Mouse (Mus musculus): ENCODE data around the gene Rpl31. TPM values are rescaled to one million over a fixed set of nuclear protein-coding genes. Genes with fewer than 3 reads are reported as not detected.

The Rpl31 gene
- polyA plus RNA-seq, 1 experiment, result 252 TPM

GRCm38 (mm10) chr1:39396347-39396746, 28.7 kb downstream of the Rpl31 start:
- no peaks in the 10 kb centered on the region for H3K4me1 ChIP-seq (ENCODE audit: control insufficient read depth, insufficient read depth, low read length)
- no peak overlapping the region for H3K4me3 ChIP-seq (ENCODE audit: control insufficient read depth, low read depth, low read length)
- TF ChIP-seq POLR2A (IDR thresholded peaks at IDR 0.05; ENCODE audit: control insufficient read depth, low read depth, low read length) (no peak), CTCF (IDR thresholded peaks at IDR 0.05; ENCODE audit: control insufficient read depth, insufficient read depth, insufficient replicate concordance, low read depth, low read length) (no peak)
- no peaks in the 10 kb centered on the region for H3K36me3 ChIP-seq (ENCODE audit: control insufficient read depth, insufficient read depth, low read length)
- no peak overlapping the region for H3K27ac ChIP-seq (ENCODE audit: control insufficient read depth, insufficient read depth, low read depth, low read length)
- H3K27me3 ChIP-seq (ENCODE audit: control insufficient read depth, insufficient read depth, low read length), result no peaks in the 10 kb centered on the region

GRCm38 (mm10) chr1:39398284-39398683, 30.6 kb downstream of the Rpl31 start:
- Histone ChIP-seq H3K36me3 (ENCODE audit: control insufficient read depth, insufficient read depth, low read length) (no peaks in the 10 kb centered on the region), H3K27ac (ENCODE audit: control insufficient read depth, insufficient read depth, low read depth, low read length) (no peak overlapping the region), H3K4me3 (ENCODE audit: control insufficient read depth, low read depth, low read length) (no peak overlapping the region), H3K27me3 (ENCODE audit: control insufficient read depth, insufficient read depth, low read length) (no peaks in the 10 kb centered on the region), H3K4me1 (ENCODE audit: control insufficient read depth, insufficient read depth, low read length) (no peaks in the 10 kb centered on the region)
- no peak for TF ChIP-seq POLR2A (IDR thresholded peaks at IDR 0.05; ENCODE audit: control insufficient read depth, low read depth, low read length)
- no peak for TF ChIP-seq CTCF (IDR thresholded peaks at IDR 0.05; ENCODE audit: control insufficient read depth, insufficient read depth, insufficient replicate concordance, low read depth, low read length)

GRCm38 (mm10) chr1:39399228-39399627, 31.6 kb downstream of the Rpl31 start:
- TF ChIP-seq POLR2A (IDR thresholded peaks at IDR 0.05; ENCODE audit: control insufficient read depth, low read depth, low read length) (no peak), CTCF (IDR thresholded peaks at IDR 0.05; ENCODE audit: control insufficient read depth, insufficient read depth, insufficient replicate concordance, low read depth, low read length) (no peak)
- no peaks in the 10 kb centered on the region for H3K36me3 ChIP-seq (ENCODE audit: control insufficient read depth, insufficient read depth, low read length)
- H3K27me3 ChIP-seq (ENCODE audit: control insufficient read depth, insufficient read depth, low read length), result no peaks in the 10 kb centered on the region
- H3K27ac ChIP-seq (ENCODE audit: control insufficient read depth, insufficient read depth, low read depth, low read length), result no peak overlapping the region
- H3K4me3 ChIP-seq (ENCODE audit: control insufficient read depth, low read depth, low read length), result no peak overlapping the region
- H3K4me1 ChIP-seq (ENCODE audit: control insufficient read depth, insufficient read depth, low read length), result no peaks in the 10 kb centered on the region; the same call in 1 of the 2 replicates

GRCm38 (mm10) chr1:39400173-39400572, 32.5 kb downstream of the Rpl31 start:
- no peaks in the 10 kb centered on the region for H3K27me3 ChIP-seq (ENCODE audit: control insufficient read depth, insufficient read depth, low read length)
- no peak overlapping the region for H3K27ac ChIP-seq (ENCODE audit: control insufficient read depth, insufficient read depth, low read depth, low read length)
- no peak overlapping the region for H3K4me3 ChIP-seq (ENCODE audit: control insufficient read depth, low read depth, low read length)
- TF ChIP-seq CTCF (IDR thresholded peaks at IDR 0.05; ENCODE audit: control insufficient read depth, insufficient read depth, insufficient replicate concordance, low read depth, low read length), result no peak
- no peak for TF ChIP-seq POLR2A (IDR thresholded peaks at IDR 0.05; ENCODE audit: control insufficient read depth, low read depth, low read length)
- H3K36me3 ChIP-seq (ENCODE audit: control insufficient read depth, insufficient read depth, low read length), result no peaks in the 10 kb centered on the region
- H3K4me1 ChIP-seq (ENCODE audit: control insufficient read depth, insufficient read depth, low read length), result no peaks in the 10 kb centered on the region; the same call in 1 of the 2 replicates

- no peak for TF ChIP-seq POLR2A (IDR thresholded peaks at IDR 0.05; ENCODE audit: control insufficient read depth, low read depth, low read length)
- TF ChIP-seq CTCF (IDR thresholded peaks at IDR 0.05; ENCODE audit: control insufficient read depth, insufficient read depth, insufficient replicate concordance, low read depth, low read length), result no peak
- no peak overlapping the region for H3K4me3 ChIP-seq (ENCODE audit: control insufficient read depth, low read depth, low read length)
- H3K36me3 ChIP-seq (ENCODE audit: control insufficient read depth, insufficient read depth, low read length), result no peaks in the 10 kb centered on the region
- H3K27ac ChIP-seq (ENCODE audit: control insufficient read depth, insufficient read depth, low read depth, low read length), result no peak overlapping the region
- H3K4me1 ChIP-seq (ENCODE audit: control insufficient read depth, insufficient read depth, low read length), result no peaks in the 10 kb centered on the region; the same call in 1 of the 2 replicates
- H3K27me3 ChIP-seq (ENCODE audit: control insufficient read depth, insufficient read depth, low read length), result no peaks in the 10 kb centered on the region
These were observed 39.5 kb downstream of the Rpl31 start for GRCm38 (mm10) chr1:39407108-39407507.

GRCm38 (mm10) chr1:39408123-39408522, 40.5 kb downstream of the Rpl31 start:
- Histone ChIP-seq H3K4me1 (ENCODE audit: control insufficient read depth, insufficient read depth, low read length) (no peaks in the 10 kb centered on the region; the same call in 1 of the 2 replicates), H3K36me3 (ENCODE audit: control insufficient read depth, insufficient read depth, low read length) (no peaks in the 10 kb centered on the region), H3K27ac (ENCODE audit: control insufficient read depth, insufficient read depth, low read depth, low read length) (no peak overlapping the region), H3K4me3 (ENCODE audit: control insufficient read depth, low read depth, low read length) (no peak overlapping the region), H3K27me3 (ENCODE audit: control insufficient read depth, insufficient read depth, low read length) (no peaks in the 10 kb centered on the region)
- no peak for TF ChIP-seq CTCF (IDR thresholded peaks at IDR 0.05; ENCODE audit: control insufficient read depth, insufficient read depth, insufficient replicate concordance, low read depth, low read length)
- TF ChIP-seq POLR2A (IDR thresholded peaks at IDR 0.05; ENCODE audit: control insufficient read depth, low read depth, low read length), result no peak

- Histone ChIP-seq H3K27me3 (ENCODE audit: control insufficient read depth, insufficient read depth, low read length) (no peaks in the 10 kb centered on the region), H3K27ac (ENCODE audit: control insufficient read depth, insufficient read depth, low read depth, low read length) (no peak overlapping the region), H3K4me3 (ENCODE audit: control insufficient read depth, low read depth, low read length) (no peak overlapping the region), H3K36me3 (ENCODE audit: control insufficient read depth, insufficient read depth, low read length) (no peaks in the 10 kb centered on the region), H3K4me1 (ENCODE audit: control insufficient read depth, insufficient read depth, low read length) (no peaks in the 10 kb centered on the region; the same call in 1 of the 2 replicates)
- TF ChIP-seq CTCF (IDR thresholded peaks at IDR 0.05; ENCODE audit: control insufficient read depth, insufficient read depth, insufficient replicate concordance, low read depth, low read length) (no peak), POLR2A (IDR thresholded peaks at IDR 0.05; ENCODE audit: control insufficient read depth, low read depth, low read length) (no peak)
These were observed 41.0 kb downstream of the Rpl31 start for GRCm38 (mm10) chr1:39408668-39409067.
